Comparison of ENCODE assay signal across 15 mouse cellular contexts in genomic region chr4:98836519-98836918, GRCm38 (mm10). TPM values are rescaled to one million over a fixed set of nuclear protein-coding genes. Genes with fewer than 3 reads are reported as not detected.
DNase-seq lines count a peak whose midpoint lies in the region; TF ChIP-seq lines count a peak whose summit lies in the region.
"Had no signal": no experiment of that assay in that cellular context is flagged by ENCODE, and none has a peak within 500 bp of the region (broad histone marks: within the 10 kb centered on the region; RNA-seq: fewer than 3 reads in every experiment).

No protein-coding gene starts in this region.

- no peaks in the 10 kb centered on the region; the same call in 1 of the 2 replicates for H3K4me1 ChIP-seq in embryonic fibroblast, embryonic 13.5 days (ENCODE audit: control insufficient read depth, insufficient read depth, low read length)
- H3K4me1 ChIP-seq: liver, embryonic 13.5 days had no signal

- no peak for TF ChIP-seq CTCF in embryonic fibroblast, embryonic 13.5 days (IDR thresholded peaks at IDR 0.05; ENCODE audit: borderline replicate concordance, insufficient read depth, low read length)

- no peak overlapping the region for H3K4me3 ChIP-seq in embryonic fibroblast, embryonic 13.5 days (ENCODE audit: insufficient read depth, low read length)
- H3K4me3 ChIP-seq: left cerebral cortex, adult 2 months; liver, embryonic 13.5 days had no signal

- TF ChIP-seq POLR2A in embryonic fibroblast, embryonic 13.5 days (IDR thresholded peaks at IDR 0.05; ENCODE audit: low read depth, low read length): no peak

- DNase-seq in heart, postnatal 4 days: peak; percentile 16
- no peak for DNase-seq in heart, adult 18-20 months
- peak; percentile 45 for DNase-seq in 416B (ENCODE audit: low read depth)
- peak; percentile 73 for DNase-seq in lung, postnatal 10 days
- DNase-seq in cerebellum, adult 11 months: no peak
- DNase-seq in layer of hippocampus, adult 18-20 months (ENCODE audit: low spot score in 2 of 2): no peak
- no peak for DNase-seq in left cerebral cortex, postnatal 14 days (ENCODE audit: low spot score in 2 of 2)
- DNase-seq: liver, embryonic 13.5 days had no signal

- H3K27ac ChIP-seq in embryonic fibroblast, embryonic 13.5 days (ENCODE audit: insufficient read depth, low read length): 0 out of 2 replicates have a peak overlapping the region, but pooled peaks have one; percentile 14
- H3K27ac ChIP-seq: hindbrain, postnatal 0 days; left cerebral cortex, adult 2 months; liver, embryonic 13.5 days had no signal

- intact Hi-C loops in left cerebral cortex, postnatal 14 days (cut with DNase I): no loop called here

RNA-seq across cellular contexts. Expression of gene I0C0044D17Rik, which starts 12.9 kb away (rescaled TPM):
- not detected for total RNA-seq in heart, postnatal 4 days (2021)
- total RNA-seq in heart, adult 18-20 months (2021): not detected
- polyA plus RNA-seq in embryonic fibroblast, embryonic 13.5 days (2011; ENCODE audit: insufficient read length, low read depth, missing spikeins): not detected in 2 replicates
- total RNA-seq in layer of hippocampus, adult 18-20 months (2021): not detected
- total RNA-seq in left cerebral cortex, postnatal 14 days (2021): not detected
- total RNA-seq: CH12.LX; heart, adult 8-10 months; hindbrain, postnatal 0 days; left cerebral cortex, adult 2 months had no signal
- polyA plus RNA-seq: embryonic facial prominence, embryonic 11.5 days; forebrain, embryonic 16.5 days; hindbrain, postnatal 0 days; liver, embryonic 13.5 days had no signal

RNA-seq across cellular contexts. Expression of gene Kank4, which starts 19.2 kb away (rescaled TPM):
- 1 to 10 TPM; 2.4 to 3.3 TPM for total RNA-seq in heart, postnatal 4 days (2021)
- under 1 TPM; 0.52 to 0.72 TPM for total RNA-seq in heart, adult 18-20 months (2021)
- polyA plus RNA-seq in embryonic fibroblast, embryonic 13.5 days (2011; ENCODE audit: insufficient read length, low read depth, missing spikeins): 0.95 and 5.6 TPM in 2 replicates
- total RNA-seq in layer of hippocampus, adult 18-20 months (2021): 1 to 10 TPM; 2.1 to 3.8 TPM
- total RNA-seq in left cerebral cortex, postnatal 14 days (2021): 1 to 10 TPM; 2.6 to 2.8 TPM
- total RNA-seq: CH12.LX had no signal

Comparison
In these comparisons a context has a peak if more than half of its experiments do, and no peak if none do; other contexts are left out.
1. DNase-seq: peak in heart, postnatal 4 days (single experiment), 416B (single experiment) and lung, postnatal 10 days (single experiment); none in heart, adult 18-20 months (0 of 2), cerebellum, adult 11 months (single experiment), layer of hippocampus, adult 18-20 months (0 of 2) and left cerebral cortex, postnatal 14 days (0 of 2).